Mouse (Mus musculus) layer of hippocampus, postnatal 14 days (tissue): ENCODE data around the gene Ilkap. TPM values are rescaled to one million over a fixed set of nuclear protein-coding genes. Genes with fewer than 3 reads are reported as not detected.

ENCODE experiments used
- DNase-seq, 2 experiments: peaks; one replicate each; pipeline ENCODE4 v3.0.0; 2021 to 2022; ENCODE audit warnings: low spot score in 2 of 2, mixed read lengths in 1 of 2
- total RNA-seq, 2 experiments: library from RNA; stranded (reverse); gene quantifications; 2 replicates each; pipeline ENCODE4 v1.2.3; 2021

The Ilkap gene
- total RNA-seq, 2 experiments from 2014 or later = 63.6 to 63.7 TPM

GRCm38 (mm10) chr1:91364822-91365644, 33.6 kb downstream of the Ilkap start:
- no peak for DNase-seq

- DNase-seq = no peak
Observed at GRCm38 (mm10) chr1:91362113-91362512, 36.5 kb downstream of the Ilkap start.

GRCm38 (mm10) chr1:91356105-91356504, 42.5 kb downstream of the Ilkap start:
- DNase-seq = no peak

- no peak for DNase-seq
Observed at GRCm38 (mm10) chr1:91352277-91352676, 46.3 kb downstream of the Ilkap start.

GRCm38 (mm10) chr1:91351249-91351648, 47.4 kb downstream of the Ilkap start:
- DNase-seq = no peak

GRCm38 (mm10) chr1:91350841-91351240, 47.8 kb downstream of the Ilkap start, which contains the start of gene Klhl30:
TSS of gene Klhl30 (plus strand) at chr1:91351016.
- no peak for DNase-seq

- DNase-seq = peak; percentile 47 to 54
Observed at GRCm38 (mm10) chr1:91346892-91347291, 51.7 kb downstream of the Ilkap start.

- no peak for DNase-seq
Observed at GRCm38 (mm10) chr1:91344921-91345685, 53.5 kb downstream of the Ilkap start.

GRCm38 (mm10) chr1:91344001-91344400, 54.6 kb downstream of the Ilkap start:
- DNase-seq = no peak

- no peak for DNase-seq
Observed at GRCm38 (mm10) chr1:91337355-91337754, 61.3 kb downstream of the Ilkap start.

- DNase-seq = no peak
Observed at GRCm38 (mm10) chr1:91333582-91333981, 65.0 kb downstream of the Ilkap start.

- peak in 1 of 2 experiments; percentile 20 for DNase-seq
Observed at GRCm38 (mm10) chr1:91332102-91332501, 66.5 kb downstream of the Ilkap start.

- DNase-seq = no peak
Observed at GRCm38 (mm10) chr1:91325488-91326042, 73.0 kb downstream of the Ilkap start.

GRCm38 (mm10) chr1:91324646-91325045, 74.0 kb downstream of the Ilkap start:
- DNase-seq = no peak

Other genes with a start within 250 kb of the Ilkap start
- 10 to 100 TPM; 51.3 to 53.0 TPM for gene Ramp1, start 219.0 kb downstream of the Ilkap start, total RNA-seq
- 10 to 100 TPM; 57.2 to 57.4 TPM for gene Ube2f, start 148.5 kb downstream of the Ilkap start, total RNA-seq
- 10 to 100 TPM; 12.7 to 13.4 TPM for gene Scly, start 100.5 kb downstream of the Ilkap start, total RNA-seq
- under 1 TPM; 0.05 to 0.10 TPM for gene Espnl, start 76.7 kb downstream of the Ilkap start, total RNA-seq
- gene Klhl30, start 47.8 kb downstream of the Ilkap start, total RNA-seq = under 1 TPM; 0.09 to 0.12 TPM
- gene Erfe, start 32.4 kb downstream of the Ilkap start, total RNA-seq = under 1 TPM in 1 of 2 experiments, not detected in 1; 0.12 TPM
- gene Hes6, start 15.2 kb upstream of the Ilkap start, total RNA-seq = 10 to 100 TPM; 20.6 to 21.9 TPM
- 10 to 100 TPM; 24.2 to 28.6 TPM for gene Per2, start 60.5 kb upstream of the Ilkap start, total RNA-seq
- 10 to 100 TPM; 11.6 to 12.6 TPM for gene Traf3ip1, start 95.8 kb upstream of the Ilkap start, total RNA-seq
- gene Asb1, start 141.7 kb upstream of the Ilkap start, total RNA-seq = 10 to 100 TPM; 44.6 to 48.5 TPM